Mouse (Mus musculus): ENCODE measurements around the gene Kxd1.
A peak's percentile ranks its signal among the peaks of the same experiment; 100 is the strongest.

Gene Kxd1

GRCm38 (mm10) chr8:70490880-70491495 is 36.8 kb downstream of the Kxd1 start:
- DNase-seq, result no peak

- no peak for DNase-seq
Measured at GRCm38 (mm10) chr8:70490061-70490879, 37.5 kb downstream of the Kxd1 start.

- no peak for DNase-seq
Measured at GRCm38 (mm10) chr8:70489576-70489975, 38.2 kb downstream of the Kxd1 start.

GRCm38 (mm10) chr8:70488931-70489470 is 38.8 kb downstream of the Kxd1 start:
- no peak for DNase-seq

- no peak for DNase-seq
Measured at GRCm38 (mm10) chr8:70487993-70488796, 39.6 kb downstream of the Kxd1 start.

- DNase-seq, result peak; percentile 74
Measured at GRCm38 (mm10) chr8:70486941-70487520, 40.7 kb downstream of the Kxd1 start, which contains the start of gene Tmem59l. Tmem59l (minus strand) TSS chr8:70487358.

- peak; percentile 65 for DNase-seq
Measured at GRCm38 (mm10) chr8:70486191-70486681, 41.5 kb downstream of the Kxd1 start.

GRCm38 (mm10) chr8:70482943-70483342 is 44.8 kb downstream of the Kxd1 start:
- no peak for DNase-seq

- DNase-seq, result no peak
Measured at GRCm38 (mm10) chr8:70481908-70482307, 45.8 kb downstream of the Kxd1 start.

GRCm38 (mm10) chr8:70477269-70477982 is 50.3 kb downstream of the Kxd1 start:
- no peak for DNase-seq

GRCm38 (mm10) chr8:70476333-70477268 is 51.2 kb downstream of the Kxd1 start, which contains the start of gene Klhl26:
Klhl26 (minus strand) TSS chr8:70476968.
- peak; percentile 97 for DNase-seq

GRCm38 (mm10) chr8:70471856-70472255 is 55.9 kb downstream of the Kxd1 start:
- DNase-seq, result peak; percentile 57

- no peak for DNase-seq
Measured at GRCm38 (mm10) chr8:70469938-70470337, 57.8 kb downstream of the Kxd1 start.

- no peak for DNase-seq
Measured at GRCm38 (mm10) chr8:70469295-70469916, 58.4 kb downstream of the Kxd1 start.

GRCm38 (mm10) chr8:70468733-70469132 is 59.0 kb downstream of the Kxd1 start:
- DNase-seq, result no peak

- DNase-seq, result no peak
Measured at GRCm38 (mm10) chr8:70467907-70468306, 59.8 kb downstream of the Kxd1 start.

GRCm38 (mm10) chr8:70467229-70467725 is 60.5 kb downstream of the Kxd1 start:
- no peak for DNase-seq

GRCm38 (mm10) chr8:70466771-70467170 is 61.0 kb downstream of the Kxd1 start:
- no peak for DNase-seq

GRCm38 (mm10) chr8:70466305-70466704 is 61.5 kb downstream of the Kxd1 start:
- no peak for DNase-seq

GRCm38 (mm10) chr8:70465701-70466100 is 62.1 kb downstream of the Kxd1 start:
- no peak for DNase-seq

Measured in cerebellum, adult 8-10 months (tissue).